Mouse (Mus musculus) right cerebral cortex, postnatal 4 days (tissue): ENCODE data around the gene Zfp639.

Experiments used
- DNase-seq: peaks from one replicate; pipeline ENCODE4 v3.0.0-alpha.2; 2022

Gene Zfp639

DNA sequence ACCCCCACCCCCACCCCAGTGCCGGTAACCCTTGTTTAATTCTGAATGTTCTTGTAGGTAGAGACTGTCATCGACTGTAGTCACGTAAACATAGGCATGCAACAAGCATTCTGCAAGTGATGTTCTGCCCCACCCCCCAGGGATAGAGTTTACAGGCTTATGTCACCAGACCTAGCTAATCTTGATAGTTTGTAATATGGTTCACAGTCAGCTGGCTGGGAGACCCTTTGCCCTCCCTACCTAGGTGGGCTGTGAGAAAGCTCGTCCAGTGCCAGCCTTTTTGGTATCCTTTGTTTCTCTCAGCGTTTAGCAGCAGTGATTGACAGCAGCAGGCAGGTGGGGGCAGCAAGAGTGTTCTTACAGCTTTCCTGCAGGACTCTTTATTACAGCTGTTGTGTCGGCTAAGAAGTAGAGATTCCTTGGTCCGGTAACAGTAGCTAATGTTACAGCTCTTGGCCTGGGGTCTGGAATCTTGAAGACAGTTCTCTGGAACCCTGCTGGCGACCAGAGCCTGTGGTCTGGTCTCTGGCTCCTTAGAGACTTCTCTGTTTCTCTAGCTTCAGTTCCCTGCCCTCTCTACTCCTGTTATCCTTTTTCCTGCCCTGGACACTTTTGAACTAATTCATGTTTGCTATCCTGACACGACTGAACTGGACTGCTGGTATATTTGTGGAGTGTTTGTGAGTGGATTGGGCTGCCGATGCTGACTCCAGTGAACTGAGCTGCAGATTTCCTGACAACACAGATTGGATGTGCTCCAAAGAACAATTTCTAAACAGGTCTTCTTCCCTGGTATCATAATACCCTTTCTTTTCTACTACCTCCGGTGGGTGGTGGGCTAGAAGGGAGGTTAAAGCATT is 3.5 kb upstream of the Zfp639 start:
- DNase-seq = no peak

DNA sequence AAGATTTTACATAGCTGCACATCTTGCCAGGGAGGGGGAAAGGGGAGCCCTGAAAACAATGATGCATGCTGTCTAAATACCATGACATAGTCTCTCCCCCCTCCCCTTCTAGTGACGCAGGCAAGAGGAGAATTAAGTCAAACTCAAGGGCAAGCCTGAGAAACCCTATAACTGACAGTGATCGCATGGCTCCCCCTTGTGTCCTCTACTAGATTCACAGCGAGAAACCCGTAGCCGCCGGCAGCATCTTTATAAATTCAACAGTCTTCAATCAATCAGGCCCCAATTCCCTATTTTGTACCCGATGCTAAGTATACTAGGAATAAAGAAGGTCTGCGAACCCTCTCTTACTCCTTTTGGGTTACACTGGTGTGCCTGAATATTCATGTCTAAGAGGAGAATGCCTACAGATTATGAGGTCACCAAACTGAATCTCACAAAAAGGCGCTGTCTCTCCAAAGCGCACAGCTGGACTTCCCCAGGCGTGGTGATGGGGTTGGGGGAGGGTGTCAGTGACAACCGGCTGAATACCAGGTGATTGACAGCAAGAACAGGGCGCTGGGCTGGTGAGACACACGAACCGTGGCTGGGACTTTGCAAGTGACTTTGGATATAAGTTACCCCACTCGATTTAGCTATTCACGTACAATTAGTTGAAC is 1.3 kb upstream of the Zfp639 start:
- peak; percentile 67 for DNase-seq

DNA sequence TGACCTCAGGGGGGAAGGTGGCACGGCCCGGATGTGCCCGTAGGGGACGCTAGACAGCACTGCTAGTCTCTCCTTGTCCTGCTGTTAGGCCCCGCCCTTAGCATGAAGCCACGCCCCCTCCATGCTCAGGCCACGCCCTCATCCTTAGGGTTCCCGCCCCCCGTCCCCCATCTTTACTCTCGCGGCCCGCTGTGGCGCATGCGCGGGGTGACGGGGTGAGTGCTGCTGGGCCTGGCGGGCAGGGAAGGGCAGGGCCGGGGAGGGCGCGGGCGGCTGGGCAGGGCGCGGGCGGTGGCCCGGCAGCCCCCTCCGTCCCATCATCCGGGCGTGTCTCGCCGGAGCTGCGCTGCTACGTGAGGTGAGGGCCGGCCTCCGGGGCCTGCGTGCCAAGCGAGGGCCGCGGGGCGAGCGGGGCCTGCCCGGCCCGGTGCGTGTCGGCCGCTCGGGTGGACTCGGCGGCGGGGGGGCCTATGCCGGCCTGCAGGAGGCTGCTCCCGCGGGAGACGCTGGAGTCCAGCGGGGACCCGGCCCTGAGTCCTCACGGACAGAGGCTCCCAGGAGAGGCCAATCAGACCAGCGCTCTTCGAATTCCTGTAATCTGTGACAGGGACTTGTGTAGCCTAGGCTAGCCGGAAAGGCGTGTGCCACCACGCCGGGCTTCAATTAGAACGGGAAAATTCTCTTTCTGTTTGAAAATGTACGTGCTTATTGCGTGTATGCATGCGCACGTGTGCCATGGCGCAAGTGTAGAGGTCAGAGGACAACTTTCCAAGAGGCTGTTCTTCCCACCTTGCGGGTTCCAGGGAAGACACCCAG is 524 bp downstream of the Zfp639 start:
- DNase-seq = peak; percentile 97

DNA sequence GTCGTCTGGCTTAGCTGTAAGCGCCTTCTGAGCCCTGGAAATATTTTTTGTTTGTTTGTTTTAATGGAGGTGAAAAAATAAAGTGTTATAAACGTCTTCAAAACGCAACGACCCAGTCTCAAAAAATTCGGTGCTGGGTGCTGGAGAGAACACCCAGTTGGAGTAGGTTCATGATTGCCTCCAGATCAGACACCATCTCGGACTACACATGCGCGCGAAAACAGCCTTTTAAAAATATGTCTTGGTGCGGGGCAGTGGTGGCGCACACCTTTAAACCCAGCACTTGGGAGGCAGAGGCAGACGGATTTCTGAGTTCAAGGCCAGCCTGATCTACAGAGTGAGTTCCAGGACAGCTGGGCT is 1.1 kb downstream of the Zfp639 start:
- no peak for DNase-seq

- DNase-seq = no peak
Measured at GRCm38 (mm10) chr3:32512686-32513284, 2.7 kb downstream of the Zfp639 start.

GRCm38 (mm10) chr3:32513528-32513927 is 3.5 kb downstream of the Zfp639 start:
- DNase-seq = no peak

GRCm38 (mm10) chr3:32527181-32527580 is 17.1 kb downstream of the Zfp639 start:
- DNase-seq = no peak

DNA sequence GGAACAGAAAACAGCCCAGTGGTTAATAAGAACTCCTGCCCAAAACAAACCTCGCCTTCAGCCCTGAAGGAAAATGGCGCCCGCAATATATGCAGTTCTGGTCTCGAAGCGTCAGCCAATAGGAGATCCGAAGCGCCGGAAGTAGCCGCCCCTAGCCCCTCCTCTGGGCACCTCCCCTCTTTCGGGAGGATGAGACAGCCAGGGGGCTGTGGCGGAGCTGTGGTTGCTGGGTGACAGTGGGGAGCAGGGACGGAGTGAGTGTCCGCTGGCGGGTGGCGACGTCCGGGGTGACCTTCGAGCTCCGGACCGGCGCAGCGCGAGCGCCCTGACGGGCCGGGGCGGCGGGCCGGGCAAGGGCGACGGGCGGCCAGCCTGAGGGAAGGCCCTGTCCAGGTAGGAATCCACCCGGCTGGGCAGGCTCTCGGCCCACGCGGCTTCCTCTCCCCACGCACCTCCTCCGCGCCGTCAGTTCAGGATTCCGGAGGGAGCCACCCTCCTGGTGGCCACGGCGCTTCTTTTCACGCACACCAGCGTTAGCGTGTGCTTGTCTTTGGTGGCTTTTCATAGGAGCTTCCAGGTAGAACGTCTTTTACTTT is 19.3 kb downstream of the Zfp639 start, which contains the start of gene Mfn1:
TSS of gene Mfn1 (plus strand) at position 163 of the 596 bp plus-strand sequence.
- peak; percentile 83 for DNase-seq

DNA sequence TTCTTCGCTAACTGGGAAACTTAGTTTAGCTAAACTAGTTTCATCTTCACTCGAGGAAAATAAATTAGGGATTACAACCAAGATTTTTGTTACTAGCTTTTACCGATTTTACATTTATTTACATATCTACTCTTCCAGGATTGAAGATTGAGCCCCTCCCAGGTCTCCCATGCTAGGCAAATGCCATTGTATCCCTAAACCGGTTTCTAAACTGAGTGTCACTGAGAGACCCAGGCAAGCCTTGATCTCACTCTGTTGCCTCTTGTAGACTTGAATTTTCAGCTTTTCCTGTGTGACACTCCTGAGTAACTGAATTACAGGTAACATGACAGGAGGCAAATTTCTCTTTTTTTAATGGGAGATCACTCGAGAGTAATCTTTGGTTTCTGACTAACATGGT is 20.0 kb downstream of the Zfp639 start:
- DNase-seq = no peak

DNA sequence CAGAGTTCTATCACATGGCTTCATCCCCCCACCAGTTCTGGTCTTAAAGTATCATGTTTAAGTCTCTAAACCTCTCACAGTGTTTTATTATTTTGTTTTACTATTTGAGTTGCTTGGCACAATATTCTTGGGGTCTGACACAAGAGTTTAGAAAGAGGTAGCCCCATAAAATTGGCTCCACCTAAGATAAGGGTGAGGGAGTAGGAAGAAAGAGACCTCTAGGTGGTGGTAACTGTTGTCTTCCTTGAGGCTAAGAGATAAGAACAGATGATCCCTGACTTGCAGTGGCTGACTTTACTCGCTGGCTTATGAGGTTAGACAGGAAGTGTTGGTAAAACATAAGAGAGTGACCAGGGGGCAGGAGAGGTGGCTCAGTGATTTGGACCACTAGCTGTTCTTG is 25.6 kb downstream of the Zfp639 start:
- no peak for DNase-seq

DNA sequence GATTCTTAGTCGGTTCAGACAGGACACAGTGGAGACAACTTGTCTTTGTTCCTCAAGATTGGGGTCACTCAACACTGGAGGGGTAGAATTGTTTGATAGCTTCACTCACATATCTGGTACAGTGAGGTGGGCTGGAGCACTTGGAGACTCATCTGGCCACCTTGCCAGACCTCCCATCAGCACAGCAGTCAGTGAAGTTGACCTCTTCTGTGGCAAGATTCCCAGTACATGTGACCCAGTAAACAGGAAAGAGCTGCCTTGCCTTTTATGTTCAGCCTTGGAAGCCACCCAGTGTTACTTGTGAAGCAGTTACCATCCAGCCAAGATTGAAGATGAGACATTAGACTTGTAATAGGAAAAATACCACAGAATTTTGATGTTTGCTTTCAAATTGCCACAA is 27.5 kb downstream of the Zfp639 start:
- peak; percentile 7 for DNase-seq

- no peak for DNase-seq
Measured at GRCm38 (mm10) chr3:32538091-32538490, 28.0 kb downstream of the Zfp639 start.

GRCm38 (mm10) chr3:32553061-32553460 is 43.0 kb downstream of the Zfp639 start:
- peak; percentile 12 for DNase-seq

- no peak for DNase-seq
Measured at GRCm38 (mm10) chr3:32563401-32563800, 53.3 kb downstream of the Zfp639 start.
